Comparison of ENCODE assay signal across 11 mouse cellular contexts in genomic region chr5:143509737-143510136, GRCm38 (mm10). TPM values are rescaled to one million over a fixed set of nuclear protein-coding genes. Genes with fewer than 3 reads are reported as not detected.
DNase-seq lines count a peak whose midpoint lies in the region; ATAC-seq and TF ChIP-seq lines count a peak whose summit lies in the region.
"Had no signal": no experiment of that assay in that cellular context is flagged by ENCODE, and none has a peak within 500 bp of the region (broad histone marks: within the 10 kb centered on the region; RNA-seq: fewer than 3 reads in every experiment).

No protein-coding gene starts in this region.

- no peak for ATAC-seq in embryonic facial prominence, embryonic 13.5 days (ENCODE audit: insufficient number of reproducible peaks, insufficient read depth, low FRiP score, low TSS enrichment, low read depth)
- peak; percentile 81 for ATAC-seq in liver, embryonic 12.5 days
- ATAC-seq in forebrain, embryonic 15.5 days (replicated peaks): no peak
- ATAC-seq: hindbrain, embryonic 16.5 days; midbrain, embryonic 16.5 days had no signal

- peak; percentile 95 for DNase-seq in heart, adult 11 months
- no peak for DNase-seq in heart, adult 9 months (ENCODE audit: low spot score in 2 of 2)
- DNase-seq in ES-E14 (ENCODE audit: low read depth, low spot score): no peak
- no peak for DNase-seq in cerebellum, adult 18-20 months
- no peak for DNase-seq in kidney, adult 9 months

- H3K4me2 ChIP-seq in embryonic facial prominence, embryonic 13.5 days: no peak overlapping the region
- peak overlapping the region; percentile 73 for H3K4me2 ChIP-seq in liver, embryonic 12.5 days
- no peak overlapping the region for H3K4me2 ChIP-seq in forebrain, embryonic 15.5 days (replicated peaks)
- H3K4me2 ChIP-seq: embryonic facial prominence, embryonic 12.5 days had no signal

- WGBS in embryonic facial prominence, embryonic 13.5 days: 73% methylated on average over 11 of the region's 11 CpGs
- WGBS in liver, embryonic 12.5 days (ENCODE audit: insufficient replicate concordance): 13% methylated on average over 11 of the region's 11 CpGs
- 89% methylated on average over 11 of the region's 11 CpGs for WGBS in forebrain, embryonic 15.5 days

- H3K9ac ChIP-seq in ES-E14 (ENCODE audit: insufficient read depth, low read depth, low read length, poor library complexity, severe bottlenecking): peak overlapping the region; percentile 20; the same call in 1 of the 2 replicates
- no peak overlapping the region for H3K9ac ChIP-seq in embryonic facial prominence, embryonic 13.5 days
- H3K9ac ChIP-seq in liver, embryonic 12.5 days: peak overlapping the region; percentile 51
- H3K9ac ChIP-seq in forebrain, embryonic 15.5 days (replicated peaks): no peak overlapping the region
- H3K9ac ChIP-seq: embryonic facial prominence, embryonic 12.5 days had no signal

- in situ Hi-C loops in ES-E14 (cut with MboI; ENCODE audit: low sequenced_read_pairs in 2 of 2, unreplicated experiment in 2 of 2): no loop called here

- no peaks in the 10 kb centered on the region for H3K9me3 ChIP-seq in ES-E14 (ENCODE audit: control insufficient read depth, insufficient read depth, low read depth, low read length)
- H3K9me3 ChIP-seq in embryonic facial prominence, embryonic 13.5 days: no peaks in the 10 kb centered on the region
- no peaks in the 10 kb centered on the region for H3K9me3 ChIP-seq in liver, embryonic 12.5 days (replicated peaks)
- no peaks in the 10 kb centered on the region for H3K9me3 ChIP-seq in forebrain, embryonic 15.5 days
- H3K9me3 ChIP-seq: embryonic facial prominence, embryonic 12.5 days had no signal

- H3K27ac ChIP-seq in ES-E14 (ENCODE audit: insufficient read depth, low read depth, low read length, poor library complexity, severe bottlenecking): no peak overlapping the region
- H3K27ac ChIP-seq in embryonic facial prominence, embryonic 13.5 days: peak overlapping the region; percentile 4; the same call in 1 of the 2 replicates
- peak overlapping the region; percentile 79 for H3K27ac ChIP-seq in liver, embryonic 12.5 days
- no peak overlapping the region for H3K27ac ChIP-seq in forebrain, embryonic 15.5 days (replicated peaks)

- H3K36me3 ChIP-seq in ES-E14 (ENCODE audit: control insufficient read depth, insufficient read depth, low read length, poor library complexity, severe bottlenecking): peaks cover 34% of the 10 kb centered on the region
- peaks cover 70% of the 10 kb centered on the region for H3K36me3 ChIP-seq in embryonic facial prominence, embryonic 13.5 days
- peaks cover 95% of the 10 kb centered on the region for H3K36me3 ChIP-seq in liver, embryonic 12.5 days
- H3K36me3 ChIP-seq in forebrain, embryonic 15.5 days: peaks cover 42% of the 10 kb centered on the region

- H3K27me3 ChIP-seq in embryonic facial prominence, embryonic 13.5 days: no peaks in the 10 kb centered on the region
- no peaks in the 10 kb centered on the region for H3K27me3 ChIP-seq in liver, embryonic 12.5 days (replicated peaks)
- no peaks in the 10 kb centered on the region for H3K27me3 ChIP-seq in forebrain, embryonic 15.5 days
- H3K27me3 ChIP-seq: embryonic facial prominence, embryonic 12.5 days had no signal

- no peak overlapping the region for H3K4me3 ChIP-seq in ES-E14 (ENCODE audit: insufficient read depth in 1 of 2, low read depth in 1 of 2, low read length in 2 of 2, poor library complexity in 1 of 2, severe bottlenecking in 1 of 2)
- H3K4me3 ChIP-seq in embryonic facial prominence, embryonic 13.5 days: no peak overlapping the region
- H3K4me3 ChIP-seq in liver, embryonic 12.5 days: peak overlapping the region; percentile 39
- H3K4me3 ChIP-seq in forebrain, embryonic 15.5 days: no peak overlapping the region
- H3K4me3 ChIP-seq: embryonic facial prominence, embryonic 12.5 days had no signal

- H3K4me1 ChIP-seq in ES-E14 (ENCODE audit: control insufficient read depth in 2 of 2, insufficient read depth in 2 of 2, low read length in 2 of 2, poor library complexity in 1 of 2): peaks cover 0 to 11% of the 10 kb centered on the region in 2 experiments; a peak in 2 of 4 replicates
- H3K4me1 ChIP-seq in embryonic facial prominence, embryonic 13.5 days: peaks cover 32% of the 10 kb centered on the region
- peaks cover 74% of the 10 kb centered on the region for H3K4me1 ChIP-seq in liver, embryonic 12.5 days
- peaks cover 9% of the 10 kb centered on the region; the same call in 1 of the 2 replicates for H3K4me1 ChIP-seq in forebrain, embryonic 15.5 days

TF ChIP-seq in ES-E14, 5 proteins besides CTCF, POLR2A, EP300 and RAD21:
- TF ChIP-seq CHD2 (IDR thresholded peaks at IDR 0.05; ENCODE audit: low read depth, low read length) (no peak), MAFK (IDR thresholded peaks at IDR 0.05; ENCODE audit: insufficient read depth, low read depth, low read length) (no peak), HCFC1 (IDR thresholded peaks at IDR 0.05; ENCODE audit: borderline replicate concordance, insufficient read depth, low read length) (no peak), ZC3H11A (IDR thresholded peaks at IDR 0.05; ENCODE audit: borderline replicate concordance, low read depth, low read length) (no peak), ZNF384 (IDR thresholded peaks at IDR 0.05; ENCODE audit: low read depth, low read length) (no peak)

RNA-seq across cellular contexts. Expression of gene Rac1, which starts 18.1 kb away (rescaled TPM):
- 90.3 and 122 TPM in 2 replicates for total RNA-seq in ES-E14 (2012; rRNA removed)
- polyA plus RNA-seq in embryonic facial prominence, embryonic 13.5 days (2015; fragmentation: Nextera tagmentation; extraction: Ambion mirVana): 439 and 458 TPM in 2 replicates
- 254 and 256 TPM in 2 replicates for polyA plus RNA-seq in liver, embryonic 12.5 days (2016; fragmentation: Nextera tagmentation; extraction: Ambion mirVana)
- 396 and 402 TPM in 2 replicates for polyA plus RNA-seq in forebrain, embryonic 15.5 days (2015; fragmentation: Nextera tagmentation; extraction: Ambion mirVana)

RNA-seq across cellular contexts. Expression of gene Daglb, which starts 45.4 kb away (rescaled TPM):
- 9.5 and 11.5 TPM in 2 replicates for total RNA-seq in ES-E14 (2012; rRNA removed)
- 9.7 and 12.4 TPM in 2 replicates for polyA plus RNA-seq in embryonic facial prominence, embryonic 13.5 days (2015; fragmentation: Nextera tagmentation; extraction: Ambion mirVana)
- polyA plus RNA-seq in liver, embryonic 12.5 days (2016; fragmentation: Nextera tagmentation; extraction: Ambion mirVana): 11.8 and 12.6 TPM in 2 replicates
- 16.2 and 16.5 TPM in 2 replicates for polyA plus RNA-seq in forebrain, embryonic 15.5 days (2015; fragmentation: Nextera tagmentation; extraction: Ambion mirVana)

Comparison
In these comparisons a context has a peak if more than half of its experiments do, and no peak if none do; other contexts are left out.
1. H3K27ac ChIP-seq: peak in embryonic facial prominence, embryonic 13.5 days (single experiment) and liver, embryonic 12.5 days (single experiment); none in ES-E14 (single experiment) and forebrain, embryonic 15.5 days (single experiment).
2. H3K9ac ChIP-seq: peak in ES-E14 (single experiment) and liver, embryonic 12.5 days (single experiment); none in embryonic facial prominence, embryonic 13.5 days (single experiment) and forebrain, embryonic 15.5 days (single experiment).